Mouse (Mus musculus) olfactory bulb, adult 2 months (tissue): ENCODE results near the gene Crispld2.

ENCODE experiments used
- CTCF ChIP-seq: fragments of 200-500 bp; IDR thresholded peaks from 2 replicates; pipeline ENCODE4 v1.5.1; 2012; ENCODE audit warnings: low read depth, mild to moderate bottlenecking, low read length, moderate library complexity; ENCODE audit not compliant: insufficient read depth
- POLR2A ChIP-seq: fragments of 200-500 bp; IDR thresholded peaks from 2 replicates; pipeline ENCODE4 v1.6.1; 2012; ENCODE audit warnings: mild to moderate bottlenecking, low read depth, low read length, moderate library complexity; ENCODE audit not compliant: insufficient read depth

GRCm38 (mm10) chr8:119981253-119981652, 11.0 kb upstream of the Crispld2 start:
- TF ChIP-seq POLR2A (no peak), CTCF (no peak)
